Mouse (Mus musculus) kidney, adult 8-10 months (tissue): Measurements from ENCODE around the gene Chchd1.

Experiments used
- DNase-seq, 2 experiments: peaks; one replicate each; pipeline ENCODE4 v3.0.0; 2022

Chchd1 gene

GRCm38 (mm10) chr14:20730853-20731602 is 28.2 kb downstream of the Chchd1 start:
- no peak for DNase-seq

DNA sequence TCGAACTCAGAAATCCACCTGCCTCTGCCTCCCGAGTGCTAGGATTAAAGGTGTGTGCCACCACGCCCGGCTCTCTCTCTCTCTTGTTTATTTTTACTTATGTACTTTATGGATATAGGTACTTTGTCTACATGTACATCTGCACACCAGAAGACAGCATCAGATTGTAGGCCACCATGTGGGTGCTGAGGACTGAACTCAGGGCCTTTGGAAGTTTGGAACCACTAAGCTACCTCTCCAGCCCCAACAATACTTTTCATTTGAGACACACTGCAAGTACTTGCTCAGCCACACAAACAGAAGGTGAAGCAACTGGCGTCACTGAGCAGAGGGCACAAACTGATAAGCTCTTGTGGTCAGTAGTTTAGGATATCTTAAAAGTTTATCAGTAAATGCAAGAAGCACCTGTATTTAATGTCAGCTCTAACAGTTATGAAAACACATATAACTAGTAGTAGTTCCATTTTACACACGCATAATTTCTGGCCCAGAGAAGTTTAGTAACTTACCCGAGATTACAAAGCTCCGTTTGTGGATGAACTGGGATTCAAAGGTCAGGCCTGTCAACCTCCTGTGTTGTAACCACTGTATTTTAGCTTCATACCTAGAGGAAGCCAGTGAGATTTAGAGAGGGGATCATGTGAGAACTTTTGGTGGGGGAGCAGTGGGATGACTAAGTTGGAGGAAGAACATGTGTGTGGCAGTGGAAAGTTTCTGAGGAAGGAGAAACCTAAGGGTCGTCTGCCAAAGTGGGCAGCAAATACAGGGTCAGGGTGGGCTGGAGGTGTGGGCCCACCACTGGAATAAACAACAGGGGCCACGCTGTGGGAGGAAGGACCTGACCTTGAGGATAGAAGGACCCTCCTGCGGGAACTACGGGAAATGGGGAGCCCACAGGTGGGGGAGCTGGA is 30.5 kb downstream of the Chchd1 start:
- no peak for DNase-seq

DNA sequence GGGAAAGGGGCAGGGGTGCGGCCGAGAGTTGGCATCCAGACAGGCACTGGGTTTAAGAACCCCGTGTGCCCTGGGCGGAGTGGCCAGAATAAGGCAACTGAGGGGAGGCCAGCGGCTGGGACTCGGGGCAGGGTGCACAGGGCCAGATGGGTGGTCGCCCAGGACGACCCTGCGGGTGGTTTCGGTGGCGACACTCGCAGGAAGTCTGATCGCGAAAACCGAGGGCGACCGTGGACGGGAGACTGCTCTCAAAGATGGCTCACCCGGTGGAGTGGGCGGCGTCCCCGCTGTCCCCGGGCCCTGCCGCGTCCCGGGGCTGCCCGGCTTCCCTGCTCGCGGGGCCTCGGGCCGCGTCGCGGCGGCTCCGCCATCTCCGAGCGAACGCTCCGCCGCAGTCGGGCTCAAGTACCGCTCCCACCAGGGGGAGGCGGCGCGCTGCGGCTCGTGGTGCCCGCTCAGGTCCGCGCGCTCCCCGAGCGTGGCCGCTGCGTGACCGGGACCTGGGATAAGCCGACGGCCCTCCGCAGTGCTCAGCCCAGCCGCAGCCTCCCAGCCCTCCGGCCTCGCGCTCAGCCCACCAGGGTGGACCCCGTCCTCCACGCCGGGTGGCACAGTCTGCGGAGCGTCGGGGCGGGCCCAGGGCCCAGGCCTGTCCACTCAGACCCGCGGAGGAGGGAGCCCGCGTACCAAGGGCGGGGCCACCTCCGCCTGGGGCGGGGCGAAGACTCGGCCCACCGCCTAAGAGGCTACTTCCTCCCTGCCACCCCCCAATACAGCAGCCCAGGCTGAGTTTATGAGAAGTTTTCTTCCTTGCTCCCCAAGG is 31.4 kb downstream of the Chchd1 start, which contains the start of gene Ndst2:
Gene Ndst2, minus strand, starts transcription at position 611 of the 823 bp plus-strand sequence.
- DNase-seq, result peak; percentile 86 to 88

DNA sequence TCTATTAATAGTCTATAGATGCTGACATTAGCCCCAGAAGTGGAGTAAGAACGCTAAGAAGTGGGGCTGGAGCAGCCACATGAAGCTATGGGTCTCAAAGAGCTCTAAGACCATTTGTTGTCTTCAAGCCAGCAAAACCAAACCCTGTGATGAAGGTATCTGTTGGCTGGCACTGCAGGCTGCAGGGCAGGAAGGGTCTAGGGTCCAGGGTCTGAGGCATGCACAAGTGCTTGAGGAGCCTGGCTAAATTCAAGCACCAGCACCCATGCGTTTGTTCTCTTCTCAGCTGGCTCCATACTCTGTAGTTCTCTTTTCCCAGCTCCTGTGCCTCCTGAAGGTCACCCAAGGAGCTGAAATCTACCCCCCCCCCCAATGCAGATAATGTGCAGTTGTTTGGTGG is 32.2 kb downstream of the Chchd1 start:
- DNase-seq, result no peak

- DNase-seq, result no peak
Measured at GRCm38 (mm10) chr14:20735892-20736390, 33.1 kb downstream of the Chchd1 start.

GRCm38 (mm10) chr14:20737306-20737705 is 34.5 kb downstream of the Chchd1 start:
- peak; percentile 70 to 78 for DNase-seq

- DNase-seq, result no peak
Measured at GRCm38 (mm10) chr14:20738511-20738910, 35.7 kb downstream of the Chchd1 start.

DNA sequence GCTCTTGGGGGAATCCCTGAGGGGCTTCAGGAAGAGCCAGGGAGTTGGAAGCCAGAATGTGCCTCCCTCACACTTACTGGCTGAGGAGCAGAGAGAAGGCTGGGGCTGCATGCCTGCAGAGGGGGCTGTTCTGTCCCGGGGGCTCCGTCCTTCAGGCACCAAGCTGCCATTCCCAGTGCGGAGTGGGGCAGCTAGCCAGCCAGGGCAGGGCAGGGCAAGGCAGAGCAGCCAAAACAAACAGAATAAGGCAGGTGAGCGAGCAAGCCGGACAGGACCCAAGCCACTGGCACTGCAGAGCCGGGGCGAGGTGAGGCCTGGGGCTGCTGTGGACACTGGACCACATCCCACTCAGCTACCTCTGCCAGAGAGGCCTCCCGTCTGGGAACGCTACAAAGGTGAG is 38.5 kb downstream of the Chchd1 start:
- no peak for DNase-seq

DNA sequence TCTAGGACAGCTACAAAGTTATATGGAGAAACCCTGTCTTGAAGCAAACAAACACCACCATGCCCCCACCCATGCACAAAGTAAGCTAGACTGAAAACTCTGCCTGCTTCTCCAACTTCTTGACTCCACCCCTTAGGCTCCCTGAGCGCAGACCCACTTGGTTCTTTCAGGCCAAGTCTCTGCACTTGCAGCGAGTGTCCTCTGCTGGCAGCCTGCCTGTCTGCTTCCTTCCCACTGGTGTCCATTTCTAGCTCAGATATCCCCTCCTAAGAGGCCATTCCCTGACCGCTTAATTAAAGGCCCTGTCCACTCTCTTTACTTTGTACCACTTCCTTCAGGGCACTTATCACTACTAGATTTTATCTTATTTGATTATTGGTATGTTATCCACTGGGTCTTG is 40.8 kb downstream of the Chchd1 start:
- DNase-seq, result no peak

- DNase-seq, result no peak
Measured at GRCm38 (mm10) chr14:20746935-20747334, 44.1 kb downstream of the Chchd1 start.

DNA sequence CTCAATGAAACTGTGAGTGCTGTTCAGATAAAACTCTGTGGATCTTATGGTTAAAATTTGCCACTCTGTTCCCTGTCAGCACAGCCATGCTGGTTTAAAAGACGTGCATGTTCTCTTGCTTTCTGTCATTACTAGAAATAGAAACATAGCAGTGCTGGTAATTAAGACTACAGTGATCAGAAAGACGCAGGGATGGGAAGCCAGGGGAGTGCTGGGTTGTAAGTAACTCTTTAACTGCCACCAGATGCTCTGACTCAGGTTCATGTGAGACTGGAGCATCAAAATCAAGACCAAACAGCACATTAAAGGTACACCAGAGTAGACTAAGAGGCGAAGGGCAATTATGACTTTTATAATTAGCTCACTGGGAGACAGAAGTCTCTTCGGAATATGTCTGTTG is 45.6 kb downstream of the Chchd1 start:
- DNase-seq, result no peak

GRCm38 (mm10) chr14:20749494-20750051 is 46.8 kb downstream of the Chchd1 start:
- DNase-seq, result no peak

GRCm38 (mm10) chr14:20750503-20750902 is 47.7 kb downstream of the Chchd1 start:
- DNase-seq, result no peak

DNA sequence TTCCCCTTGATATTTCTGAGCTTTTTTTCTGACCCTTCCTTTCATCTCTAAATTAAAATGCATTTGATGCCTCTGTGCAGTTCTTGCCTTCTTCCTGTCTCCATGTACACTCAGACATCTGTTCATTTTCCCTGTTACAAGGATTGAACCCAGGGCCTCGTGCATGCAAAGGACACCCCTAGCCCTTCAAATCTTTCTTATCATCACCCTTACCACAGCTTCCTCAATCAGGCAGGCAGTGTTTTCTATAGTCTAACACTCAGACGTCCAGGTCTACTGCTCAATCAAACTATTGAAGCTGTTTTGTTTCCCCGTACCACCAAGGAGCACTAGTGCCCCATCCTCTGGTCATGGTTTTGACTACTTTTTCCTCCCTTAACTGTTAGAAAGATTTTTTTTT is 51.0 kb downstream of the Chchd1 start:
- no peak for DNase-seq
